ENCODE assay signal across 32 mouse cellular contexts in genomic region chr2:45814741-45815140, GRCm38 (mm10).
"Had no signal": no experiment of that assay in that cellular context is flagged by ENCODE, and none has a peak within 500 bp of the region (broad histone marks: within the 10 kb centered on the region; RNA-seq: fewer than 3 reads in every experiment).

No protein-coding gene starts in this region.

- H3K36me3 ChIP-seq: limb, embryonic 10.5 days; limb, embryonic 12.5 days; limb, embryonic 13.5 days; limb, embryonic 15.5 days; liver, embryonic 12.5 days; liver, embryonic 13.5 days; liver, embryonic 15.5 days; lung, embryonic 15.5 days; midbrain, embryonic 10.5 days; midbrain, embryonic 12.5 days; midbrain, embryonic 13.5 days; midbrain, embryonic 15.5 days; neural tube, embryonic 12.5 days had no signal

- H3K9ac ChIP-seq: limb, embryonic 12.5 days; limb, embryonic 13.5 days; limb, embryonic 15.5 days; liver, embryonic 12.5 days; liver, embryonic 13.5 days; liver, embryonic 14.5 days; liver, embryonic 15.5 days; liver, postnatal 0 days; lung, embryonic 14.5 days; lung, embryonic 15.5 days; midbrain, embryonic 12.5 days; midbrain, embryonic 13.5 days; midbrain, embryonic 15.5 days; neural tube, embryonic 12.5 days had no signal

- H3K27me3 ChIP-seq: limb, embryonic 12.5 days; limb, embryonic 13.5 days; limb, embryonic 15.5 days; liver, embryonic 12.5 days; liver, embryonic 13.5 days; liver, embryonic 15.5 days; lung, embryonic 15.5 days; megakaryocyte, embryonic 14.5 days; midbrain, embryonic 12.5 days; midbrain, embryonic 13.5 days; midbrain, embryonic 15.5 days; neural tube, embryonic 12.5 days had no signal

- H3K9me3 ChIP-seq: limb, embryonic 10.5 days; limb, embryonic 12.5 days; limb, embryonic 13.5 days; limb, embryonic 15.5 days; liver, embryonic 12.5 days; liver, embryonic 13.5 days; liver, embryonic 15.5 days; lung, embryonic 15.5 days; midbrain, embryonic 10.5 days; midbrain, embryonic 12.5 days; midbrain, embryonic 13.5 days; midbrain, embryonic 15.5 days; neural tube, embryonic 12.5 days had no signal

- DNase-seq: left cerebral cortex, postnatal 4 days; liver; liver, embryonic 13.5 days; liver, postnatal 0 days; lung, adult 18-20 months; lung, adult 2 months; lung, embryonic 14.5 days; lung, postnatal 10 days; lung, postnatal 14 days; lung, postnatal 36 days; lung, postnatal 4 days; midbrain, embryonic 14.5 days had no signal

- H3K4me3 ChIP-seq: limb, embryonic 10.5 days; limb, embryonic 12.5 days; limb, embryonic 13.5 days; limb, embryonic 15.5 days; liver, embryonic 12.5 days; liver, embryonic 13.5 days; liver, embryonic 15.5 days; lung, embryonic 15.5 days; megakaryocyte, embryonic 14.5 days; midbrain, embryonic 10.5 days; midbrain, embryonic 12.5 days; midbrain, embryonic 13.5 days; midbrain, embryonic 15.5 days; myocyte; neural tube, embryonic 12.5 days had no signal

- H3K4me2 ChIP-seq: limb, embryonic 12.5 days; limb, embryonic 13.5 days; limb, embryonic 15.5 days; liver, embryonic 11.5 days; liver, embryonic 12.5 days; liver, embryonic 13.5 days; liver, embryonic 15.5 days; lung, embryonic 14.5 days; lung, embryonic 15.5 days; midbrain, embryonic 11.5 days; midbrain, embryonic 12.5 days; midbrain, embryonic 13.5 days; midbrain, embryonic 15.5 days; neural tube, embryonic 12.5 days had no signal

- H3K4me1 ChIP-seq: limb, embryonic 10.5 days; limb, embryonic 12.5 days; limb, embryonic 13.5 days; limb, embryonic 15.5 days; liver, embryonic 12.5 days; liver, embryonic 13.5 days; liver, embryonic 15.5 days; lung, embryonic 15.5 days; megakaryocyte, embryonic 14.5 days; midbrain, embryonic 10.5 days; midbrain, embryonic 12.5 days; midbrain, embryonic 13.5 days; midbrain, embryonic 15.5 days; neural tube, embryonic 12.5 days had no signal

- ATAC-seq: liver, embryonic 12.5 days; liver, postnatal 0 days; lung, postnatal 0 days; midbrain, embryonic 13.5 days; midbrain, embryonic 15.5 days; midbrain, embryonic 16.5 days had no signal

- H3K27ac ChIP-seq: limb, embryonic 10.5 days; limb, embryonic 12.5 days; limb, embryonic 13.5 days; limb, embryonic 15.5 days; liver, embryonic 12.5 days; liver, embryonic 13.5 days; liver, embryonic 14.5 days; liver, embryonic 15.5 days; lung, embryonic 15.5 days; macrophage; midbrain, embryonic 10.5 days; midbrain, embryonic 12.5 days; midbrain, embryonic 13.5 days; midbrain, embryonic 15.5 days; neural tube, embryonic 12.5 days had no signal
